Mouse (Mus musculus) liver, adult 10 weeks (tissue): ENCODE measurements around the gene Rnase12. TPM values are rescaled to one million over a fixed set of nuclear protein-coding genes. Genes with fewer than 3 reads are reported as not detected.

ENCODE experiments used
- polyA plus RNA-seq: library from polyadenylated mRNA; stranded (reverse); fragments of 350-450 nt; fragmentation: Illumina TruSeq; extraction: RNeasy Lipid Tissue Mini Kit (QIAGEN cat#74804); gene quantifications from one replicate; pipeline ENCODE4 v1.2.3, GENCODE M21; 2014; ENCODE audit warnings: low read depth, low replicate concordance

The Rnase12 gene
- polyA plus RNA-seq: not detected

GRCm38 (mm10) chr14:51057401-51057831, at the start of gene Rnase12:
Gene Rnase12, minus strand, starts transcription at chr14:51057661.

GRCm38 (mm10) chr14:51090921-51091900, 33.8 kb upstream of the Rnase12 start, which contains the start of the genes Rnase4 and Ang:
Gene Rnase4, plus strand, starts transcription at chr14:51091077.
Gene Ang, plus strand, starts transcription at chr14:51091150.

GRCm38 (mm10) chr14:51074335-51074734, 16.9 kb upstream of the Rnase12 start, which contains the start of gene Olfr750:
Gene Olfr750, minus strand, starts transcription at chr14:51074435.

GRCm38 (mm10) chr14:51050063-51050462, 7.4 kb downstream of the Rnase12 start, which contains the start of gene Rnase11:
Gene Rnase11, minus strand, starts transcription at chr14:51050163.

GRCm38 (mm10) chr14:51041769-51042168, 15.7 kb downstream of the Rnase12 start, which contains the start of gene Rnase9:
Gene Rnase9, minus strand, starts transcription at chr14:51041869.

GRCm38 (mm10) chr14:51007152-51007801, 50.2 kb downstream of the Rnase12 start, which contains the start of gene Rnase10:
Gene Rnase10, plus strand, starts transcription at chr14:51007751.

Other genes with a start within 250 kb of the Rnase12 start
- gene Ccnb1ip1, start 249.9 kb downstream of the Rnase12 start, polyA plus RNA-seq: not detected
- gene Parp2, start 249.8 kb downstream of the Rnase12 start, polyA plus RNA-seq: 11.7 TPM
- 4.7 TPM for gene Tep1, start 187.1 kb downstream of the Rnase12 start, polyA plus RNA-seq
- gene Klhl33, start 160.2 kb downstream of the Rnase12 start, polyA plus RNA-seq: not detected
- gene Osgep, start 132.8 kb downstream of the Rnase12 start, polyA plus RNA-seq: 10.0 TPM
- 17.1 TPM for gene Apex1, start 132.7 kb downstream of the Rnase12 start, polyA plus RNA-seq
- gene Pip4p1, start 126.8 kb downstream of the Rnase12 start, polyA plus RNA-seq: 14.0 TPM
- gene Pnp, start 126.6 kb downstream of the Rnase12 start, polyA plus RNA-seq: 139 TPM
- not detected for gene Gm49342, start 113.1 kb downstream of the Rnase12 start, polyA plus RNA-seq
- gene Pnp2, start 101.7 kb downstream of the Rnase12 start, polyA plus RNA-seq: 0.45 TPM
- gene Rnase10, start 49.9 kb downstream of the Rnase12 start, polyA plus RNA-seq: 0.50 TPM
- not detected for gene Rnase9, start 15.8 kb downstream of the Rnase12 start, polyA plus RNA-seq
- not detected for gene Rnase11, start 7.5 kb downstream of the Rnase12 start, polyA plus RNA-seq
- not detected for gene Olfr750, start 16.8 kb upstream of the Rnase12 start, polyA plus RNA-seq
- gene Rnase4, start 33.4 kb upstream of the Rnase12 start, polyA plus RNA-seq: 2,257 TPM
- 347 TPM for gene Ang, start 33.5 kb upstream of the Rnase12 start, polyA plus RNA-seq
- gene Eddm3b, start 56.8 kb upstream of the Rnase12 start, polyA plus RNA-seq: not detected
- gene Rnase6, start 66.2 kb upstream of the Rnase12 start, polyA plus RNA-seq: 0.93 TPM
- gene Rnase1, start 89.1 kb upstream of the Rnase12 start, polyA plus RNA-seq: not detected
- gene Rnase2b, start 104.6 kb upstream of the Rnase12 start, polyA plus RNA-seq: not detected
- gene Ang2, start 141.5 kb upstream of the Rnase12 start, polyA plus RNA-seq: not detected
- gene Ear14, start 145.7 kb upstream of the Rnase12 start, polyA plus RNA-seq: not detected
- not detected for gene Rnase2a, start 198.5 kb upstream of the Rnase12 start, polyA plus RNA-seq